Mouse (Mus musculus) megakaryocyte-erythroid progenitor cell, adult 5-6 weeks (primary cell): Measurements from ENCODE around the gene Spdye4a. TPM values are rescaled to one million over a fixed set of nuclear protein-coding genes. Genes with fewer than 3 reads are reported as not detected.

Experiments
- total RNA-seq, 2 experiments: library from RNA; stranded (forward) in 1 of 2; stranded (reverse) in 1 of 2; fragments of 200-1000, 215-1000 nt in 1 of 2; fragments of >200 nt in 1 of 2; fragmentation: Nextera tagmentation in 1 of 2; gene quantifications; 2 replicates each; pipeline ENCODE4 v1.2.3; 2014 to 2017

Gene Spdye4a
- total RNA-seq, 2 experiments from 2014 or later: not detected

Other genes with a start within 250 kb of the Spdye4a start
- 41.0 and 62.7 TPM in 2 replicates for gene Rnf216, start 113.9 kb downstream of the Spdye4a start, total RNA-seq (2014; fragmentation: Nextera tagmentation)
- gene Rnf216, start 113.9 kb downstream of the Spdye4a start, total RNA-seq (2017): 60.5 and 91.5 TPM in 2 replicates
- not detected in 2 replicates for gene Olfr718-ps1, start 79.3 kb downstream of the Spdye4a start, total RNA-seq (2014; fragmentation: Nextera tagmentation)
- not detected in 2 replicates for gene Olfr718-ps1, start 79.3 kb downstream of the Spdye4a start, total RNA-seq (2017)
- 8.4 and 12.6 TPM in 2 replicates for gene Rbak, start 46.1 kb downstream of the Spdye4a start, total RNA-seq (2014; fragmentation: Nextera tagmentation)
- gene Rbak, start 46.1 kb downstream of the Spdye4a start, total RNA-seq (2017): 5.6 and 8.5 TPM in 2 replicates
- gene Spdye4b, start 45.9 kb downstream of the Spdye4a start, total RNA-seq (2014; fragmentation: Nextera tagmentation): 2.9 TPM in 1 of 2 replicates, not detected in the other
- gene Spdye4b, start 45.9 kb downstream of the Spdye4a start, total RNA-seq (2017): not detected in 2 replicates
- gene Zfp12, start 8.3 kb upstream of the Spdye4a start, total RNA-seq (2014; fragmentation: Nextera tagmentation): 12.6 and 15.6 TPM in 2 replicates
- 10.6 and 17.4 TPM in 2 replicates for gene Zfp12, start 8.3 kb upstream of the Spdye4a start, total RNA-seq (2017)
- 3.5 and 4.4 TPM in 2 replicates for gene Zfp316, start 43.1 kb upstream of the Spdye4a start, total RNA-seq (2014; fragmentation: Nextera tagmentation)
- gene Zfp316, start 43.1 kb upstream of the Spdye4a start, total RNA-seq (2017): 2.8 and 3.7 TPM in 2 replicates
- not detected in 2 replicates for gene Zfp853, start 66.7 kb upstream of the Spdye4a start, total RNA-seq (2014; fragmentation: Nextera tagmentation)
- not detected in 2 replicates for gene Zfp853, start 66.7 kb upstream of the Spdye4a start, total RNA-seq (2017)
- gene E130309D02Rik, start 88.5 kb upstream of the Spdye4a start, total RNA-seq (2014; fragmentation: Nextera tagmentation): 60.6 and 64.4 TPM in 2 replicates
- 10.5 and 23.6 TPM in 2 replicates for gene E130309D02Rik, start 88.5 kb upstream of the Spdye4a start, total RNA-seq (2017)
- gene Zdhhc4, start 102.4 kb upstream of the Spdye4a start, total RNA-seq (2014; fragmentation: Nextera tagmentation): 70.6 and 74.5 TPM in 2 replicates
- 23.2 and 40.8 TPM in 2 replicates for gene Zdhhc4, start 102.4 kb upstream of the Spdye4a start, total RNA-seq (2017)
- gene Grid2ip, start 130.4 kb upstream of the Spdye4a start, total RNA-seq (2014; fragmentation: Nextera tagmentation): not detected in 2 replicates
- not detected in 2 replicates for gene Grid2ip, start 130.4 kb upstream of the Spdye4a start, total RNA-seq (2017)
- gene Kdelr2, start 176.9 kb upstream of the Spdye4a start, total RNA-seq (2014; fragmentation: Nextera tagmentation): 50.5 and 62.6 TPM in 2 replicates
- gene Kdelr2, start 176.9 kb upstream of the Spdye4a start, total RNA-seq (2017): 70.8 and 84.3 TPM in 2 replicates
- 15.7 and 23.9 TPM in 2 replicates for gene Daglb, start 237.7 kb upstream of the Spdye4a start, total RNA-seq (2014; fragmentation: Nextera tagmentation)
- 10.3 and 12.4 TPM in 2 replicates for gene Daglb, start 237.7 kb upstream of the Spdye4a start, total RNA-seq (2017)